Mouse (Mus musculus) hindbrain, embryonic 11.5 days (tissue): ENCODE measurements around the gene Elmo1. TPM values are rescaled to one million over a fixed set of nuclear protein-coding genes. Genes with fewer than 3 reads are reported as not detected.

ENCODE experiments used
- ATAC-seq: fragments of 200-750 bp; cut with Nextera tagmentation; 2 replicates; pipeline ENCODE4 v1.8.0; 2017; ENCODE audit warnings: mild to moderate bottlenecking, moderate TSS enrichment, moderate library complexity; ENCODE audit not compliant: low FRiP score
- DNase-seq: peaks from one replicate; pipeline ENCODE4 v3.0.0-alpha.2; 2015; ENCODE audit warnings: low spot score
- H3K27ac ChIP-seq: fragments of 300-500 bp; sonication (generic); 2 replicates; pipeline ENCODE4 v1.5.1; 2014; ENCODE audit warnings: mild to moderate bottlenecking, low read depth, low read length
- H3K27me3 ChIP-seq: fragments of 300-500 bp; sonication (generic); 2 replicates; pipeline ENCODE4 v1.6.1; 2014; ENCODE audit warnings: mild to moderate bottlenecking, low read length, moderate library complexity, mixed read lengths; ENCODE audit not compliant: control insufficient read depth, insufficient read depth
- H3K36me3 ChIP-seq: fragments of 300-500 bp; sonication (generic); 2 replicates; pipeline ENCODE4 v1.6.1; 2014; ENCODE audit warnings: mild to moderate bottlenecking, low read length, moderate library complexity, mixed read lengths; ENCODE audit not compliant: control insufficient read depth, insufficient read depth
- H3K4me1 ChIP-seq: fragments of 300-500 bp; sonication (generic); replicated peaks from 2 replicates; pipeline ENCODE4 v1.6.1; 2014; ENCODE audit warnings: low read length, mixed read lengths; ENCODE audit not compliant: control insufficient read depth, insufficient read depth
- H3K4me2 ChIP-seq: fragments of 300-500 bp; sonication (generic); replicated peaks from 2 replicates; pipeline ENCODE4 v1.6.1; 2014; ENCODE audit warnings: mild to moderate bottlenecking, low read depth, low read length
- H3K4me3 ChIP-seq: fragments of 300-500 bp; sonication (generic); 2 replicates; pipeline ENCODE4 v1.5.1; 2014; ENCODE audit warnings: low read depth, low read length
- H3K9ac ChIP-seq: fragments of 300-500 bp; sonication (generic); 2 replicates; pipeline ENCODE4 v1.6.1; 2014; ENCODE audit warnings: low read depth, low read length
- H3K9me3 ChIP-seq: fragments of 300-500 bp; sonication (generic); 2 replicates; pipeline ENCODE4 v1.6.1; 2016; ENCODE audit warnings: low read length; ENCODE audit not compliant: control insufficient read depth
- WGBS: fragments of 180-500 bp; shearing (Covaris S2); extraction: QIAGEN DNeasy Blood & Tissue Kit; methylation state at CpG from one replicate; pipeline ENCODE4 v1.1.7; 2014; 5-methylcytosine and 5-hydroxymethylcytosine counted together
- polyA plus RNA-seq: library from polyadenylated mRNA; unstranded; fragments of >200 nt; fragmentation: Nextera tagmentation; extraction: Ambion mirVana; gene quantifications from 2 replicates; pipeline ENCODE4 v1.2.1, GENCODE M21; 2014

Gene Elmo1
- polyA plus RNA-seq, 1 experiment from 2014 or later = 22.9 TPM

GRCm38 (mm10) chr13:20150130-20150835, 59.9 kb downstream of the Elmo1 start:
- H3K27ac ChIP-seq = no peak overlapping the region
- 87% methylated on average over 11 of the region's 11 CpGs for WGBS
- ATAC-seq (peak; percentile 27; the same call in 1 of the 2 replicates), DNase-seq (no peak)
- no peaks in the 10 kb centered on the region for H3K27me3 ChIP-seq
- no peaks in the 10 kb centered on the region for H3K9me3 ChIP-seq
- no peaks in the 10 kb centered on the region for H3K4me1 ChIP-seq
- H3K4me2 ChIP-seq = no peak overlapping the region
- H3K9ac ChIP-seq = no peak overlapping the region
- no peaks in the 10 kb centered on the region for H3K36me3 ChIP-seq
- H3K4me3 ChIP-seq = no peak overlapping the region

- Histone ChIP-seq H3K4me2 (no peak overlapping the region), H3K9me3 (no peaks in the 10 kb centered on the region), H3K4me3 (no peak overlapping the region), H3K27ac (no peak overlapping the region), H3K9ac (no peak overlapping the region), H3K36me3 (no peaks in the 10 kb centered on the region), H3K4me1 (no peaks in the 10 kb centered on the region), H3K27me3 (no peaks in the 10 kb centered on the region)
- WGBS = 77% methylated on average over 4 of the region's 4 CpGs
- ATAC-seq (no peak), DNase-seq (no peak)
Measured at GRCm38 (mm10) chr13:20151302-20151978, 61.0 kb downstream of the Elmo1 start.

GRCm38 (mm10) chr13:20157059-20157458, 66.7 kb downstream of the Elmo1 start:
- WGBS = 94% methylated on average over 1 of the region's 1 CpGs
- ATAC-seq (no peak), DNase-seq (no peak)
- H3K36me3 ChIP-seq = no peaks in the 10 kb centered on the region
- no peak overlapping the region for H3K4me2 ChIP-seq
- H3K9ac ChIP-seq = no peak overlapping the region
- H3K27me3 ChIP-seq = no peaks in the 10 kb centered on the region
- H3K4me1 ChIP-seq = no peaks in the 10 kb centered on the region
- no peak overlapping the region for H3K4me3 ChIP-seq
- H3K9me3 ChIP-seq = no peaks in the 10 kb centered on the region
- no peak overlapping the region for H3K27ac ChIP-seq

- Histone ChIP-seq H3K9me3 (no peaks in the 10 kb centered on the region), H3K36me3 (no peaks in the 10 kb centered on the region), H3K4me2 (no peak overlapping the region), H3K27ac (no peak overlapping the region), H3K27me3 (no peaks in the 10 kb centered on the region), H3K4me1 (no peaks in the 10 kb centered on the region), H3K4me3 (no peak overlapping the region), H3K9ac (no peak overlapping the region)
- 89% methylated on average over 5 of the region's 5 CpGs for WGBS
- DNase-seq = no peak
- no peak for ATAC-seq
Measured at GRCm38 (mm10) chr13:20157529-20157928, 67.1 kb downstream of the Elmo1 start.

- H3K27ac ChIP-seq = no peak overlapping the region
- ATAC-seq (no peak), DNase-seq (no peak)
- no peak overlapping the region for H3K4me2 ChIP-seq
- no peak overlapping the region for H3K4me3 ChIP-seq
- no peaks in the 10 kb centered on the region for H3K36me3 ChIP-seq
- no peaks in the 10 kb centered on the region for H3K9me3 ChIP-seq
- 75% methylated on average over 10 of the region's 10 CpGs for WGBS
- H3K4me1 ChIP-seq = no peaks in the 10 kb centered on the region
- H3K27me3 ChIP-seq = no peaks in the 10 kb centered on the region
- no peak overlapping the region for H3K9ac ChIP-seq
Measured at GRCm38 (mm10) chr13:20163339-20163954, 73.1 kb downstream of the Elmo1 start.

- no peak for ATAC-seq
- Histone ChIP-seq H3K36me3 (no peaks in the 10 kb centered on the region), H3K4me1 (no peaks in the 10 kb centered on the region), H3K4me3 (no peak overlapping the region), H3K9me3 (no peaks in the 10 kb centered on the region), H3K4me2 (no peak overlapping the region), H3K27ac (no peak overlapping the region), H3K27me3 (no peaks in the 10 kb centered on the region), H3K9ac (no peak overlapping the region)
- no peak for DNase-seq
- 94% methylated on average over 2 of the region's 2 CpGs for WGBS
Measured at GRCm38 (mm10) chr13:20164837-20165236, 74.4 kb downstream of the Elmo1 start.

GRCm38 (mm10) chr13:20173987-20174654, 83.7 kb downstream of the Elmo1 start:
- Histone ChIP-seq H3K4me2 (no peak overlapping the region), H3K9ac (no peak overlapping the region), H3K4me3 (no peak overlapping the region), H3K9me3 (no peaks in the 10 kb centered on the region), H3K27ac (no peak overlapping the region), H3K27me3 (no peaks in the 10 kb centered on the region), H3K4me1 (no peaks in the 10 kb centered on the region), H3K36me3 (no peaks in the 10 kb centered on the region)
- 31% methylated on average over 10 of the region's 10 CpGs for WGBS
- ATAC-seq (no peak), DNase-seq (no peak)

GRCm38 (mm10) chr13:20174655-20175280, 84.4 kb downstream of the Elmo1 start:
- no peaks in the 10 kb centered on the region for H3K9me3 ChIP-seq
- no peak overlapping the region for H3K27ac ChIP-seq
- ATAC-seq (no peak), DNase-seq (no peak)
- no peak overlapping the region for H3K4me2 ChIP-seq
- H3K36me3 ChIP-seq = no peaks in the 10 kb centered on the region
- 51% methylated on average over 3 of the region's 3 CpGs for WGBS
- no peaks in the 10 kb centered on the region for H3K27me3 ChIP-seq
- no peak overlapping the region for H3K9ac ChIP-seq
- no peak overlapping the region for H3K4me3 ChIP-seq
- H3K4me1 ChIP-seq = no peaks in the 10 kb centered on the region
